Mouse (Mus musculus) erythroblast, embryonic 14.5 days (primary cell): ENCODE results near the gene Csmd2. TPM values are rescaled to one million over a fixed set of nuclear protein-coding genes. Genes with fewer than 3 reads are reported as not detected.

Experiments used
- H3K27me3 ChIP-seq: 2 replicates; pipeline ENCODE4 v1.6.1; 2012; ENCODE audit warnings: inconsistent platforms; ENCODE audit not compliant: control insufficient read depth
- H3K36me3 ChIP-seq: 2 replicates; pipeline ENCODE4 v1.6.1; 2012; ENCODE audit warnings: mild to moderate bottlenecking, inconsistent platforms; ENCODE audit not compliant: control insufficient read depth
- H3K4me1 ChIP-seq: 2 replicates; pipeline ENCODE4 v1.6.1; 2012; ENCODE audit warnings: inconsistent platforms; ENCODE audit not compliant: control insufficient read depth
- H3K4me3 ChIP-seq: replicated peaks from 2 replicates; pipeline ENCODE3; 2012; ENCODE audit warnings: moderate library complexity, mild to moderate bottlenecking, inconsistent platforms
- H3K9me3 ChIP-seq: 2 replicates; pipeline ENCODE4 v1.6.1; 2012; ENCODE audit warnings: low read length, inconsistent platforms, mixed read lengths; ENCODE audit not compliant: control insufficient read depth
- GATA1 ChIP-seq: IDR thresholded peaks from 2 replicates; pipeline ENCODE4 v1.6.1; 2012; ENCODE audit warnings: low read length, inconsistent platforms, mixed read lengths
- TAL1 ChIP-seq: IDR thresholded peaks from 3 replicates; pipeline ENCODE4 v1.6.1; 2012; ENCODE audit warnings: low read length, inconsistent platforms, mixed read lengths
- polyA plus RNA-seq: library from polyadenylated mRNA; stranded (reverse); fragments of >175 nt; gene quantifications from 2 replicates; pipeline ENCODE4 v1.2.3, GENCODE M21; 2012

The Csmd2 gene
- polyA plus RNA-seq, 1 experiment = not detected

DNA sequence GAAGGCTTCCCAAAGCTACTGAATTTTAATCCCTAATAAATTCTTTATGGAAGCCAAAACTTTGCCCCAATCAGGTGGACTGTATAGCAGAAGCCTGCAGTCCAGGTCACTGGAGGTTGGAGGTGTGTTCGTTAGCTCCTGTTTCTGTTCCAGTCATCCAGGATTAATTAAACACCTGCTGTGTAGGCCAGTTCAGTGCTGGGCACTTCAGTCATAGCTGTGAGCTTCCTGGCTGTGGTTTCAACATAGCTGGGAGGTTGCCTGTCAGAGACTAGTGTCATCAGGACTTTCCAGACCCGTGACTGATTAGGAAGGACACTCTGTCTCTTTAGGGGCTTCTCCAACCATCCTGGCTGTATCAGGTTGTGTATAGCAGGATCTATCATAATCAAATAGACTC, 337.9 kb downstream of the Csmd2 start:
- no peaks in the 10 kb centered on the region for H3K36me3 ChIP-seq
- no peaks in the 10 kb centered on the region for H3K4me1 ChIP-seq
- no peaks in the 10 kb centered on the region; the same call in 1 of the 2 replicates for H3K9me3 ChIP-seq
- TF ChIP-seq GATA1 = no peak
- TF ChIP-seq TAL1 = no peak
- H3K27me3 ChIP-seq = no peaks in the 10 kb centered on the region
- H3K4me3 ChIP-seq = no peak overlapping the region

DNA sequence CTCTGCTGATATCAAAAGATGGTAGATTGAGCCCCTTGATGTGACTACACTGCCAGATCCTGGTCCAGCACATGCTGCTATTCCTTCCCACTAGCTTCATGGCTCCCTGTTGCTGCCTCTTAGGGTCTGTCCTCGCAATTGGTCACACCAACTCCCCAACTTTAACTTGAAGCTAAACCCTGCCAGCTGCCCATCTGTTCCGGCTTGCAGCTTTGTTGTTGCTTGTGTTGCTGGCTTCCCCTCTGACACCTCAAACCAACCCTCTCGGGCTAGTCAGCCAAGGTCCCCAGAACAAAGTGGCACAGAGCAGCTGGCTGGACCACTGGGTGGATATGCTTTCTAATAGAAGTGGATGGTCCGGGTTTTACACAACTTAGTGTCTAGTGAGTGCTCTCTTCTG, 339.1 kb downstream of the Csmd2 start:
- no peaks in the 10 kb centered on the region for H3K4me1 ChIP-seq
- peaks cover 1% of the 10 kb centered on the region for H3K9me3 ChIP-seq
- no peak overlapping the region for H3K4me3 ChIP-seq
- no peak for TF ChIP-seq TAL1
- TF ChIP-seq GATA1 = no peak
- H3K27me3 ChIP-seq = no peaks in the 10 kb centered on the region
- no peaks in the 10 kb centered on the region for H3K36me3 ChIP-seq

DNA sequence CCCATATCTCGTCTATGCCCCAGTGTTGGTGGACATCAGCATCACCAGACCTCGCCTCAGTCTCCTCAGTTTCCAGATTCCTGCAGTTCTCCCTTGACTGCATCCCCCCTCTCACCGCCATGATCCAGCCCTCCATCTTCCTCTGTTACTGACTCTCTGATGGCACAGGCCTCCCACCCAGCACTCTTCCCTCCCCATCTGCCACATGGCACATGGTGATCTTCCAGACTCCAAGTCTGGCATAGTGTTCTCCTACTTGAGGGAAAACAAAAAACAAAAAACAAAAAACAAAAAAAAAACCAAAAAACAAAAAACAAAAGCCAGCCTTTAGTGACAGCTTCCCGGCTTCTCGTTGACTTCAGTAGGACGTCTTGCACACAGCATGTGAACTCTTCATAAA, 339.8 kb downstream of the Csmd2 start:
- TF ChIP-seq GATA1 (no peak), TAL1 (no peak)
- Histone ChIP-seq H3K27me3 (no peaks in the 10 kb centered on the region), H3K4me1 (no peaks in the 10 kb centered on the region), H3K9me3 (peaks cover 4% of the 10 kb centered on the region), H3K4me3 (no peak overlapping the region), H3K36me3 (no peaks in the 10 kb centered on the region)

DNA sequence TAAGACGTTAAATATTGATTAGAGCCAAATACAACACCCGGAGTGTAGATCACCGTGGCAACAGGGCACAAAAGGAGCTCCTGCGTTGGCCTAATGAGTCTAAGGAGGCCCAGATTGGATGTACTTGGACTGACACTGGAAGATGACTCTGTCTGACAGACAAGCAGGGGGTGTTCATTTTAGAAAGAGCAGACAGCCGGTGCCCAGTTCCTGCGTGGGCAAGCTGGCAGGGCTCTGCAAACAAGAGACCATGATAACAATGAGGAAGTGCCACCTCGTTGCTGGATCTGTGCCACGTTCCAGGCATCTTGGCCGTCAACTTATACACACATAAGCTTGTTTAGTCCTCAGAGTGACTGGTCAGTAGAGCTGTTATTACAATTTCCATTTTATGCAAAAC, 342.9 kb downstream of the Csmd2 start:
- Histone ChIP-seq H3K9me3 (peaks cover 4% of the 10 kb centered on the region), H3K4me1 (no peaks in the 10 kb centered on the region), H3K36me3 (no peaks in the 10 kb centered on the region), H3K4me3 (no peak overlapping the region), H3K27me3 (no peaks in the 10 kb centered on the region)
- TF ChIP-seq GATA1 = no peak
- TF ChIP-seq TAL1 = no peak

DNA sequence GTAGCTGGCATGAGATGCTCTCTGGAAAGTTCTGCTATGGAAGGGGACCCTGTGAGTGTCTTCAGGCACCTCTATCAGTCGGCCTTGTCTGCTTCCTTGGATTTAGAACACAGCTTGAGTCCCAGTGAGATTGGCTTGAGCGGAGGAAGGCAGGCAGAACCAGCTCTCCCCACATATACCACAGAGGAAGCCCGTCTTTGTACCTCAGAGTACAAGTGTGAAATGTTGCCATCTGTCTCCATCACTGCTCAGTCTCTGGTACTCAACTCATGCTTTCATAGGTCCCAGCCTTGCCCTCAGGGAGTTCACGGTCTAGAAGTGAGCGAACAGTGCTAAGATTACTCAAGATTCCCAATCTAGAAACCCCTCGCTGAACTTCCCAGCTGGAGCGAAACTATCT, 352.8 kb downstream of the Csmd2 start:
- peaks cover 7% of the 10 kb centered on the region; the same call in 1 of the 2 replicates for H3K9me3 ChIP-seq
- H3K4me3 ChIP-seq = no peak overlapping the region
- H3K36me3 ChIP-seq = no peaks in the 10 kb centered on the region
- H3K27me3 ChIP-seq = no peaks in the 10 kb centered on the region
- TF ChIP-seq TAL1 (no peak), GATA1 (no peak)
- no peaks in the 10 kb centered on the region for H3K4me1 ChIP-seq

DNA sequence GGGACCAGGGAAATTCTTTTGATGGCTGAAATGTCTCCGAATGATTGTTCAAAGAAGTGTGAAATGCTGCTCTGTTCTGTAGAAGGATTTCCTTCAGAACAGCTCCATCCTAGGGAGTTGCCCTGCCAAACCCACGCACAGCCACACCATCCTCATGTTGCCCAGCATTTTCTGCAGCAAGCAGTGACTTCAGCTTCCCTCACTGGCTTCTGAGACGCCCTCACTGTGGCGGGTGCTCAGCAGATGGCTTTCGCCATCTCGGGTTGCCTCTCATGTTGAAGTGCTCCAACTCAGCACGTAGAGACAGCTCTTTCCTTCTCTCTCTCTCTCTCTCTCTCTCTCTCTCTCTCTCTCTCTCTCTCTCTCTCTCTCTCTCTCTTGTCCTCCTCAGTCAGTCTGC, 353.7 kb downstream of the Csmd2 start:
- Histone ChIP-seq H3K9me3 (peaks cover 7% of the 10 kb centered on the region; the same call in 1 of the 2 replicates), H3K4me3 (no peak overlapping the region), H3K27me3 (no peaks in the 10 kb centered on the region), H3K36me3 (no peaks in the 10 kb centered on the region), H3K4me1 (no peaks in the 10 kb centered on the region)
- TF ChIP-seq GATA1 (no peak), TAL1 (no peak)

DNA sequence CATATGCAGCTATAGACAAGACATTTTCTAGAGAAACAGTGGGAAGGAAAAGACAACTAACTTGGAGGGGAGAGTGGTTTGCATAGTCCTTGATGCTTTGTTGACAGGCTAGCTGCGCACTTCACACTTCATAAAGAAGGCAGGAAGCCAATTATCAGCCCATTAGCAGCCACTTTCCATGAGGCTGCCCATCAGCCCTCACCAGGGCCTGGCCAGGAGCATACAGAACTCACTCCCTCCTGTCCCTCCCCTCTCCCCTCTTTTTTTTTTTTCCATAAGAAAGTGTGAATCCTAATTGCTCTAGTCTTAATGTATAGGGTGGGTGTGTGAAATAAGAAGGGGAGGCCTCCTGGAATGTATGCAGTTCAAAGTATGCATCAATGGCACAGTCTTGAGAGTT, 354.6 kb downstream of the Csmd2 start:
- no peak for TF ChIP-seq GATA1
- no peak for TF ChIP-seq TAL1
- Histone ChIP-seq H3K27me3 (no peaks in the 10 kb centered on the region), H3K4me1 (no peaks in the 10 kb centered on the region), H3K9me3 (peaks cover 9% of the 10 kb centered on the region; the same call in 1 of the 2 replicates), H3K4me3 (no peak overlapping the region), H3K36me3 (no peaks in the 10 kb centered on the region)

DNA sequence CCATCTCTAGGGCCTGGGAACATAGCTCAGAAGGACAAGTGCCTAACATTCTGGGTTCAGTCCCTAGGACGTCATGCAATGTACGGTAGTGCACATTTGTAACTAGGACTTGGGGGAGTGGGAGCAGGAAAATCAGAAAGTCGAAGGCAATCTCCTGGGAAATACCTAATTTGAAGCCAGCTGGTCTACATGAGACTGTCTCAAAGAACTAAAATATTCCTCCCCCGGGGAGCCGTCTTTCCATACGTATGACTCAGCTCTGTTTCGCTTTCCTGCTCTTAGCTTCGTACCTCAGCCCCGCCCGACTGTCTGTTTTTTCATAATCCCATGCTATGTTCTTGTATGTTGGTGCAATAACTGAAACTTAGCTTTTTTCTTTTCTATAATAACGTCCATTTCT, 371.1 kb downstream of the Csmd2 start:
- H3K4me3 ChIP-seq = no peak overlapping the region
- H3K36me3 ChIP-seq = no peaks in the 10 kb centered on the region
- peaks cover 3% of the 10 kb centered on the region; the same call in 1 of the 2 replicates for H3K9me3 ChIP-seq
- H3K4me1 ChIP-seq = no peaks in the 10 kb centered on the region
- TF ChIP-seq TAL1 (no peak), GATA1 (no peak)
- H3K27me3 ChIP-seq = no peaks in the 10 kb centered on the region

DNA sequence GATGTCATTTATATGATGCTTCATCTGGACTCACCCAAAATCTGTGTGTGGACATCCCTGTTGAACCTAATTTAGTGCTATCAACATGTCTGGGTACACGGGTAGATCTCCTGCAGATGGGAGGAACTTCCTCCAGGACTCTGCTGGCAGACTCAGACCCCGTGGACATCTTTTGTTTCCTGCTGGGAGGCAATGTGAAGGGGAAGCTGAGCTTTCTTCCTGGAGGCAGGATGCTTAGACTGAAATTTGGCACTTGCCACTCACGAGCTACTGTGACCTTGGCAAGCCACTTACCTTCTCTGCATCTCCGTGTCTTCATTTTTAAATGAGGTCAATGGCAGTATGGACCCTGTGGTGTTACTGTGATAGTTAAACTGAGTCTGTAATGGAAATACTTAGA, 378.2 kb downstream of the Csmd2 start:
- Histone ChIP-seq H3K4me3 (no peak overlapping the region), H3K4me1 (no peaks in the 10 kb centered on the region), H3K9me3 (peaks cover 37% of the 10 kb centered on the region), H3K36me3 (no peaks in the 10 kb centered on the region), H3K27me3 (no peaks in the 10 kb centered on the region)
- TF ChIP-seq GATA1 (no peak), TAL1 (no peak)

DNA sequence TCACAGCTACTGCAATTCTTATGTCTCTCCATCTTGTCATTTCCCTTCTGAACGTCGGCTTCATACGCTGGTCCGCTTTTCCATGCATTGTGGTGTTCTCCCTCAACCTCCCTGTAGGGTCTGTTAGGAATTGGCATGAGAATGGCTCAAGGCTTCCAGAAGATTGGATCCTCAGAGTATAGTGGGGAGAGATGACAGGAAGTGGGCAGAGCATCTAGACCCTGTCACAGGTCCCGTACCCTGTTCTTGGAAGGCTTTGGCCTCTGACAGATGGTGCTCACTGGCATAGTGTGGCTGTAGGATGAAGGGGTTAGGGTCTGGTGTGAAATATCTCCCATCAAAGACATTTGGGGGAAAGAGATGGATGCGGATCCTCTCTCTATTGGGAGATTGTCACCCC, 380.4 kb downstream of the Csmd2 start:
- TF ChIP-seq GATA1 (no peak), TAL1 (no peak)
- Histone ChIP-seq H3K9me3 (peaks cover 48% of the 10 kb centered on the region), H3K27me3 (no peaks in the 10 kb centered on the region), H3K4me3 (no peak overlapping the region), H3K4me1 (no peaks in the 10 kb centered on the region), H3K36me3 (no peaks in the 10 kb centered on the region)
